Mouse (Mus musculus): ENCODE data around the gene Gtf3c5. TPM values are rescaled to one million over a fixed set of nuclear protein-coding genes. Genes with fewer than 3 reads are reported as not detected.

The Gtf3c5 gene
- polyA plus RNA-seq, 1 experiment, result 10.3 TPM

DNA sequence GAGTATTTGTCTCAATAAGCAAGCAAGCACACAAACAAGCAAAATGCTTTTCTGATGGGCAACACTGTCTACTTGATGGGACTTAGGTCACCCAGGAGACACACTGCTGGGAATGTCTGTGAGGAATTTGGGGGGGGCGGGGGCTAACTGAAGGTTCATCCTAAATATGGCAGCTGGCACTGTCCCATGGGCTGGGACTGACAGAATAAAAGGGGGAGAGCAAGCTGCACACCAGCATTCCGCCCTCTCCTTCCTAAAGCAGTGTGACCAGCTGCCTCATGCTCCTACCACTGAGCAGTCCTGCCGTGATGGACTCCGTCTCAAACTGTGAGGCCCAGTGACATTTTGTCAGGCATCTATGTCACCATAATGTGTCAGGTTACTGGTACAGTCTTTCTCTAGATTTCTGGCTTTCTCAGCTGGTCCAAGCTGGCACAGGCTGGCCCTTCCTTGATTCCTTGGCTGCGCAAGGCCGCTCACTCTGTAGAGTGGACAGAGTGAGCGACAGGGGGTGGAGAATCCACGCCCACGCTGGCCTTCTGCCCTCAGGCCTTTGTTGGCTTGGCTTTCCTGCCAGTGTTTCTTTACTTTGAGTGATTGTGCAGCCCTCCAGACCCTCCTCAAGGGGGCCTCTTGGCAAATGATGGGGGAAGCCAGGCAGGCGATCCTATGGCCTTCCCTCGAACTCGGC is 27.3 kb upstream of the Gtf3c5 start:
- no peaks in the 10 kb centered on the region for H3K9me3 ChIP-seq
- no peak overlapping the region for H3K4me3 ChIP-seq (replicated peaks)
- TF ChIP-seq FLI1 (IDR thresholded peaks at IDR 0.05; ENCODE audit: low read length) (no peak), GATA1 (IDR thresholded peaks at IDR 0.05; ENCODE audit: borderline replicate concordance, low read length) (no peak)
- no peaks in the 10 kb centered on the region for H3K27me3 ChIP-seq (replicated peaks)
- peaks cover 100% of the 10 kb centered on the region for H3K4me1 ChIP-seq
- H3K36me3 ChIP-seq (replicated peaks; ENCODE audit: low read length), result peaks cover 97% of the 10 kb centered on the region

DNA sequence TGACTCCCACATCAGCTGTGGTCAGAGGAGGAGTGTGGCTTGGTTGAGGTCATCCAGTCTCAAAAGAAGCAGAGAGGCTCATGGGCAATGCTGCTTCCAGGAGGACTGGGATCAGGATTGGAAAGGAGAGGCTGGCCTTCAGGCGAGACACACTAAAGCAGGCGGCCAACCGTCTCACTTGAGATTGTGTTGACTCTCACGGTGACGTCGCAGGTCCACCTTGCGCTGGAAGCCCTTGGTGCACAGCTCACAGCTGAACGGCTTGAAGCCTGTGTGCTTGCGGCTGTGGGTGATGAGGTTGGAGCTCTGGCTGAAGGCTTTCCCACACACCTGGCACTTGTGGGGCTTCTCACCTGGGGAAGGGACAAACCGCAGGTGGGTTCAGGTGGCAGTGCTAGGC is 26.3 kb upstream of the Gtf3c5 start:
- H3K9me3 ChIP-seq, result no peaks in the 10 kb centered on the region
- H3K36me3 ChIP-seq (replicated peaks; ENCODE audit: low read length), result peaks cover 89% of the 10 kb centered on the region
- H3K4me1 ChIP-seq, result peaks cover 94% of the 10 kb centered on the region

DNA sequence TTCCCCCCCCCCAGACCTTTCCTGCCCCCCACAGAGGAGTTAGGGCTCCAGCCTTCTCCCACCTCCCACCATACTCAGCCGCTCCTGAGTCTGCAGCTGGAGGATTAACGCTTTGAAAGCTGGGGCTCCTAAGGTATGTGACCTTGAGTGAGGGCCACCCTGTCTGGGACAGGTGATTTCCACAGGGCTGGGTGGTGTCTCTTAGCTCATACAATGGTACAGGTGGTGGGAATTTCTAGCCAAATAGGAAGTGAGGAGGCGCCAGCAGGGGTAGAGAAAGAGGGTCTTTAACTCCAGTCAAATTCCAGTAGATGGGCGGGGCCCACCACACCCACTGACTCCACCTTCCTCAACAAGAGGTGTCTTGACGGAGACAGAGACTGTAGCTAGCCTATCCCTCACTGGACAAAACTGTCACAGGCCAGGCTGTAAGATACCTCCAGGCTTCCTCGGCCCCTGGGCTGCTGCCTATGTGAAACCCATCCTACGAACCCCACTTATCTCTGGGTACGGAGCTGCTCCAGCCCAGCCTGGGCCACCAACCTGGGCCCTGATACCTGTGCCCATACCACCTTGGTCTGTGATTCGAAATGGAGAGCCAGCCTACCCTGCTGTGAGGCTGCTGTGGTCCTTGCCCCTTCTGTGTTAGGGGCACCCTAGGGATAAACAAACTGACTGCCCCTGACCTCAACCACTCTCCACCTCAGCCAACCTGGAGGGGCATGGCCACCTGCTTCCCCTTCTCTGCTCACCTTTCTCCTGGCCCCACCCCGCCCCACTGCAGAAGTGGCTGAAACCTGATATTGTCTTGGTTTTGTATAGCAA is 24.0 kb upstream of the Gtf3c5 start:
- peaks cover 87% of the 10 kb centered on the region for H3K4me1 ChIP-seq

More for the DNA sequence above, 26.3 kb upstream of the Gtf3c5 start:
- Histone ChIP-seq H3K27me3 (replicated peaks) (no peaks in the 10 kb centered on the region), H3K4me3 (replicated peaks) (no peak overlapping the region)
- TF ChIP-seq GATA1 (IDR thresholded peaks at IDR 0.05; ENCODE audit: borderline replicate concordance, low read length), result no peak
- no peak for TF ChIP-seq FLI1 (IDR thresholded peaks at IDR 0.05; ENCODE audit: low read length)

DNA sequence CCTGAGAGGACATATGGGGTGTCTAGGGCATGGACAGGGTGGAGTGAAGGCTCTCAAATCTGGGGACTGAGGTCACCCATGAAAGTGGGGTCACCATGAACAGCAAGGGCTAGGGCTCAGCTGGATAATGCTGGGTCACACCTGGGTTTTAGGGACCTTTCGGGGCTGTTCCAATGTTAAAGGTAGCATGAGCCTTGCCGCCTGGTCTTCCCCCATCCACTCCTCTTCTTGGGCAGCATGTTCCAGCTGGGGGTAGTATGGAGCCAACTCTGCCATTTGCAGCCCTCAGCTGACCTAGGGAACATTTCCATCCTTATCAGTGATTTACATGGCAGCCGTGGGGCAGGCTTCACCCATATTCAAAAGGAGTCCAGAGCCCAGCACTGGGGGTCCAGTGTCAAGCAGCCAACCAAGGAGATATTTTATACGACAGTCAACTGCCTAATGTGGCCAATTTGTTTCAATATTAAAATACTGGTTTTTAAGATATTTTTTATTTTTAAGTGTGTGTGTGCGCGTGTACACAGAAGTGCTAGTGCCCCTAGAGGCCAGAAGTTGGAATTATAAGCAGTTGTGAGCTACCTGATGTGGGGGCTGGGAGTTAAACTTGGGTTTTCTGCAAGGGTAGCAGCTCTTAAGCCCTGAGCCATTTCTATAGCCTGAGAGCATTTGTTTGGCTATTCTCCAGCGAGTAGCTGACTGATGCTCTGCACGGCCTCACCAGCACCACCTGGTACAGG is 23.2 kb upstream of the Gtf3c5 start:
- no peaks in the 10 kb centered on the region for H3K27me3 ChIP-seq (replicated peaks)
- no peak for TF ChIP-seq GATA1 (IDR thresholded peaks at IDR 0.05; ENCODE audit: borderline replicate concordance, low read length)
- TF ChIP-seq FLI1 (IDR thresholded peaks at IDR 0.05; ENCODE audit: low read length), result no peak
- no peaks in the 10 kb centered on the region for H3K9me3 ChIP-seq
- no peak overlapping the region for H3K4me3 ChIP-seq (replicated peaks)
- peaks cover 87% of the 10 kb centered on the region for H3K4me1 ChIP-seq
- peaks cover 64% of the 10 kb centered on the region for H3K36me3 ChIP-seq (replicated peaks; ENCODE audit: low read length)

More for the DNA sequence above, 24.0 kb upstream of the Gtf3c5 start:
- TF ChIP-seq FLI1 (IDR thresholded peaks at IDR 0.05; ENCODE audit: low read length), result no peak
- no peak for TF ChIP-seq GATA1 (IDR thresholded peaks at IDR 0.05; ENCODE audit: borderline replicate concordance, low read length)
- Histone ChIP-seq H3K36me3 (replicated peaks; ENCODE audit: low read length) (peaks cover 71% of the 10 kb centered on the region), H3K27me3 (replicated peaks) (no peaks in the 10 kb centered on the region), H3K4me3 (replicated peaks) (peak overlapping the region; percentile 17), H3K9me3 (no peaks in the 10 kb centered on the region)

DNA sequence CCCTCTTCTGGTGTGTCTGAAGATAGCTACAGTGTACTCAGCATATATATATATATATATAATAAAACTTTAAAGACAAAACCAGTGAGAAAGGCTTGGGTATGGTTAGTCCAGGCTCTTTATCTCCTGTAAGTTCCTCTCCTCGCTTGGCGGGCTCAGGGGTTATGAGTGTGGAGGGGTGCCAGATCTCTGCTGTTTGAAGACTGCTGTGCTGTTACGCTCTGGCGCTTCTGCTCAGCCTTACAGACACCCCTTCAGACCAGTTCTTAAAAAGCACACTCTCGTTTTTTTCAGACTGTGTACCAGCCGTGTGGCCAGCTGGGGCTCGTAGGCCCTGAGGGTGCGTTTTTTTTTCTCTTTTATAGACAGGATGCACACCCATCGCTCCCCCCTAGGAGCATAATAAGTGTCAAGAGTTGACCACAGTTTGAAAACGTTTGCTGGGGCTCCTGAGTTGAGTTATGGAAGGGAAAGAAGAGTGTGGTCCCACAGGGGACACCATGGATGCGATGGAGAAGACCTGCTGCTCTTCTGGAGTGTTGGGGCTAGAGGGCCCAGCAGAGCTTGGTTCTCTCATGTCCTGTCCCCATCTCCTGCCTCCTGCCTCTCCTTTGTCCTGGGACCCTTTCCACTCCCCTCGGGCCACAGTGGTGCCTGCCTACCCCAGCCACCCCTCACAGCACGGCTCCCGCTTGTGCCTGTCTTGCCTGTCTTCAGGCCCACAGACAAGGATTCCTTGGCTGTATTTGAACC is 22.4 kb upstream of the Gtf3c5 start:
- no peaks in the 10 kb centered on the region for H3K27me3 ChIP-seq (replicated peaks)
- peaks cover 56% of the 10 kb centered on the region for H3K36me3 ChIP-seq (replicated peaks; ENCODE audit: low read length)
- TF ChIP-seq GATA1 (IDR thresholded peaks at IDR 0.05; ENCODE audit: borderline replicate concordance, low read length) (no peak), FLI1 (IDR thresholded peaks at IDR 0.05; ENCODE audit: low read length) (no peak)
- H3K4me3 ChIP-seq (replicated peaks), result peak overlapping the region; percentile 42
- H3K9me3 ChIP-seq, result no peaks in the 10 kb centered on the region
- H3K4me1 ChIP-seq, result peaks cover 87% of the 10 kb centered on the region

DNA sequence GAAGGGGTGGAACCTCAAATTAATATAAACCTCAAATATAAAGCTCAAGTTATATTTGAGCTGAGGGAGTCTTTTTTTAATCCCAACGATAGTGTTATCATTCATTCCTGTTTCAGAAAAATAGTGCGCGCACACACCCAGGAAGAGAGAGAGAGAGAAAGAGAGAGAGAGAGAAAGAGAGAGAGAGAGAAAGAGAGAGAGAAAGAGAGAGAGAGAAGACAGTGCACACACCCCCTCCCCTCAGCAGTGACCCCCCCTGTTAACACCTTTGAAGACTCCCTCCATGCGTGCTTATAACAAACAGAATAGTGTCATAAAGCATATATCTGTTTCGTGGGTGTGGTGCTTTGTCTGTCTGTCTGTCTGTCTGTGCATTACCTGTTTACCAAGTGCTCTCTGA is 20.0 kb upstream of the Gtf3c5 start:
- Histone ChIP-seq H3K4me3 (replicated peaks) (no peak overlapping the region), H3K36me3 (replicated peaks; ENCODE audit: low read length) (peaks cover 31% of the 10 kb centered on the region), H3K27me3 (replicated peaks) (no peaks in the 10 kb centered on the region), H3K4me1 (peaks cover 87% of the 10 kb centered on the region), H3K9me3 (no peaks in the 10 kb centered on the region)
- TF ChIP-seq GATA1 (IDR thresholded peaks at IDR 0.05; ENCODE audit: borderline replicate concordance, low read length) (no peak), FLI1 (IDR thresholded peaks at IDR 0.05; ENCODE audit: low read length) (no peak)

DNA sequence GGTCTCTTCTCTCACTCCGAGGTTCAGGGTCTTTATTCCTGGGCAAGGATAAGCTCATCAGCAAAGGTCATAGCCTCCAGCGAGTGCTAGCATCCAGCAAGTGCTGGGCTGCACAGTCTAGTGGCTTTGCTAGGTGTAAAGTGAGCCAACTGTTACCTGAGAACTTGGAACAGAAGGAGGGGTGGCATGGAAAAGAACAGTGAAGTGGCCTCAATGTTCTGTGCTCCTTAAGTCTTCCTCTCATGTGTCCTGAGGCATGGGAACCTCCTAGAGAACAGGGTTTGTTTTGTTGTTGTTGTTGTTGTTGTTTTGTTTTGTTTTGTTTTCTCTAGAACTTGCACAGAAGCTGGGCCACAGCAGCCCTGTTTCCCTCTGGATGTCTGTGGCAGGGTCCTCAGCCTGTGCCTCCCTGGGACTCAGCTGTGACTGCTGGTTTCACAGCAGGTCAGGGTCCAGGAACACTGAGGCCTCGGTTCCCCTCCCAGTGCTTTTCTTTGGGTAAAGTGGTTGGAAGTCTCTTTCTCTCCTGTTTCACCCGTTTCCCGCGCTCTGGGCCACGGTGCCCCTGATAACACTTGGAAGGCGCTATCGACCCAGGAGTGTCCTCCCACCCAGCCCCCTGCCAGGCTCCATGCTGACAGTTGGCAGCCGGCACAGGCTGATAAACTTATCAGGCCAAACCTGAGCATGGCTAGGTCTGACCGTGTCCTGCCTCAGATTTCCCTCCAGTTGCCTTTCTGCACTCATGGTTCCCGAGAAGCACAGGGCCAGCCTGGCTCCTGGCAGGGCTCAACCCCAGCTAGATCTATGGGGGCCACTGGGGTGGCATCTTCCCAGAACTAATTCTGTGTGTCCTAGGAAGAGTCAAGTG is 18.4 kb upstream of the Gtf3c5 start:
- Histone ChIP-seq H3K4me3 (replicated peaks) (peak overlapping the region; percentile 71), H3K4me1 (peaks cover 87% of the 10 kb centered on the region), H3K27me3 (replicated peaks) (no peaks in the 10 kb centered on the region), H3K9me3 (no peaks in the 10 kb centered on the region), H3K36me3 (replicated peaks; ENCODE audit: low read length) (peaks cover 17% of the 10 kb centered on the region)
- TF ChIP-seq GATA1 (IDR thresholded peaks at IDR 0.05; ENCODE audit: borderline replicate concordance, low read length) (no peak), FLI1 (IDR thresholded peaks at IDR 0.05; ENCODE audit: low read length) (no peak)

DNA sequence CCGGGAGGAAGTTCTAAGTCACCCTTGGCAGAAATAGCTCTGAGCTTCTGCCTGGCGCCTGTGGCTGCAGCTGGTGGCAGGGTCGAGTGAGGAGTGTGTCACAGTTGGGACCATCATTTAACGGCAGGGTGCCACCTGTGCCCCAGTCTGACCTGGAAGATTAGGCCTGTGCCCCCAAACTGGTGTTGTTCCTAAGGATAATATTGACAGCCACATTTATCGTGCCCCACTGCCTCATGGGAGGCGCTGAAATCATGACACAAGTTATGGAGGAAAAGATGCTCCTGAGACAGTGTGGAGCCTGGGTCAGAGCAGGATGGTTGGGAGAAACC is 16.0 kb upstream of the Gtf3c5 start:
- peak overlapping the region; percentile 85 for H3K4me3 ChIP-seq (replicated peaks)
- H3K27me3 ChIP-seq (replicated peaks), result no peaks in the 10 kb centered on the region
- H3K4me1 ChIP-seq, result peaks cover 92% of the 10 kb centered on the region
- H3K36me3 ChIP-seq (replicated peaks; ENCODE audit: low read length), result peaks cover 4% of the 10 kb centered on the region
- TF ChIP-seq GATA1 (IDR thresholded peaks at IDR 0.05; ENCODE audit: borderline replicate concordance, low read length) (no peak), FLI1 (IDR thresholded peaks at IDR 0.05; ENCODE audit: low read length) (no peak)
- H3K9me3 ChIP-seq, result no peaks in the 10 kb centered on the region

Measured in megakaryocyte, embryonic 14.5 days (primary cell).